Mouse (Mus musculus) ES-E14 (cell line): ENCODE measurements around the gene Txndc17. TPM values are rescaled to one million over a fixed set of nuclear protein-coding genes. Genes with fewer than 3 reads are reported as not detected.

ENCODE experiments used
- DNase-seq: peaks from one replicate; pipeline ENCODE4 v3.0.0-alpha.2; 2013; ENCODE audit warnings: low read depth, low spot score
- H3K27ac ChIP-seq: 2 replicates; pipeline ENCODE4 v1.5.1; 2012; ENCODE audit warnings: low read depth, mild to moderate bottlenecking, low read length, moderate library complexity, mixed read lengths; ENCODE audit not compliant: poor library complexity, insufficient read depth, severe bottlenecking
- H3K36me3 ChIP-seq: 2 replicates; pipeline ENCODE4 v1.6.1; 2012; ENCODE audit warnings: mild to moderate bottlenecking, low read length, moderate library complexity, mixed read lengths; ENCODE audit not compliant: control insufficient read depth, poor library complexity, insufficient read depth, severe bottlenecking
- H3K4me1 ChIP-seq, 2 experiments: fragments of 150-350 bp in 1 of 2; sonication (generic) in 1 of 2; 2 replicates each; pipeline ENCODE4 v1.6.1; 2012; ENCODE audit warnings: low read length in 2 of 2, mild to moderate bottlenecking in 1 of 2, mixed read lengths in 1 of 2; ENCODE audit not compliant: control insufficient read depth in 2 of 2, insufficient read depth in 2 of 2, poor library complexity in 1 of 2
- H3K4me3 ChIP-seq, 2 experiments: fragments of 150-350 bp in 1 of 2; sonication (generic) in 1 of 2; 2 replicates each; pipeline ENCODE4 v1.5.1; 2012; ENCODE audit warnings: low read length in 2 of 2, low read depth in 1 of 2, mild to moderate bottlenecking in 1 of 2, mixed read lengths in 1 of 2; ENCODE audit not compliant: insufficient read depth in 1 of 2, poor library complexity in 1 of 2, severe bottlenecking in 1 of 2
- H3K9ac ChIP-seq: 2 replicates; pipeline ENCODE4 v1.6.1; 2012; ENCODE audit warnings: low read depth, mild to moderate bottlenecking, low read length, mixed read lengths; ENCODE audit not compliant: poor library complexity, insufficient read depth, severe bottlenecking
- H3K9me3 ChIP-seq: fragments of 150-350 bp; sonication (generic); 2 replicates; pipeline ENCODE4 v1.6.1; 2012; ENCODE audit warnings: low read depth, mild to moderate bottlenecking, low read length; ENCODE audit not compliant: control insufficient read depth, insufficient read depth
- CHD2 ChIP-seq: IDR thresholded peaks from 2 replicates; pipeline ENCODE4 v1.6.1; 2014; ENCODE audit warnings: mild to moderate bottlenecking, low read depth, low read length, inconsistent platforms
- HCFC1 ChIP-seq: IDR thresholded peaks from 2 replicates; pipeline ENCODE4 v1.6.1; 2012; ENCODE audit warnings: low read length, inconsistent platforms, borderline replicate concordance; ENCODE audit not compliant: insufficient read depth
- MAFK ChIP-seq: IDR thresholded peaks from 2 replicates; pipeline ENCODE4 v1.6.1; 2014; ENCODE audit warnings: mild to moderate bottlenecking, low read depth, low read length, inconsistent platforms; ENCODE audit not compliant: insufficient read depth
- ZC3H11A ChIP-seq: IDR thresholded peaks from 2 replicates; pipeline ENCODE4 v1.6.1; 2012; ENCODE audit warnings: low read depth, mild to moderate bottlenecking, inconsistent platforms, low read length, borderline replicate concordance
- ZNF384 ChIP-seq: IDR thresholded peaks from 2 replicates; pipeline ENCODE4 v1.6.1; 2012; ENCODE audit warnings: low read depth, low read length, inconsistent platforms
- in situ Hi-C, 2 experiments: fragments of 600-800 bp; cut with MboI; formaldehyde crosslinking; loops; one replicate each; pipeline ENCODE4 v1.15.1; 2025; ENCODE audit warnings: low sequenced_read_pairs in 2 of 2, inconsistent platforms in 1 of 2; ENCODE audit not compliant: unreplicated experiment in 2 of 2
- total RNA-seq: library from RNA; depleted of rRNA; stranded (reverse); fragments of 300-350 nt; gene quantifications from 2 replicates; pipeline ENCODE4 v1.2.3, GENCODE M21; 2012

Txndc17 gene
- total RNA-seq, 1 experiment = 126 TPM

GRCm38 (mm10) chr11:72184252-72184651 is 23.1 kb upstream of the Txndc17 start:
- no peaks in the 10 kb centered on the region for H3K9me3 ChIP-seq
- no peak overlapping the region for H3K4me3 ChIP-seq
- peaks cover 0 to 8% of the 10 kb centered on the region in 2 experiments; a peak in 1 of 4 replicates for H3K4me1 ChIP-seq
- no peak for DNase-seq
- H3K36me3 ChIP-seq = no peaks in the 10 kb centered on the region; the same call in 1 of the 2 replicates
- TF ChIP-seq HCFC1 = no peak
- no peak for TF ChIP-seq CHD2
- no peak for TF ChIP-seq ZNF384
- TF ChIP-seq MAFK = no peak
- TF ChIP-seq ZC3H11A = no peak
- H3K9ac ChIP-seq = no peak overlapping the region
- H3K27ac ChIP-seq = no peak overlapping the region
- in situ Hi-C loops = no loop called here

- no peaks in the 10 kb centered on the region for H3K9me3 ChIP-seq
- H3K36me3 ChIP-seq = no peaks in the 10 kb centered on the region; the same call in none of the 2 replicates
- no peak for DNase-seq
Observed at GRCm38 (mm10) chr11:72190857-72191256, 16.5 kb upstream of the Txndc17 start.

DNA sequence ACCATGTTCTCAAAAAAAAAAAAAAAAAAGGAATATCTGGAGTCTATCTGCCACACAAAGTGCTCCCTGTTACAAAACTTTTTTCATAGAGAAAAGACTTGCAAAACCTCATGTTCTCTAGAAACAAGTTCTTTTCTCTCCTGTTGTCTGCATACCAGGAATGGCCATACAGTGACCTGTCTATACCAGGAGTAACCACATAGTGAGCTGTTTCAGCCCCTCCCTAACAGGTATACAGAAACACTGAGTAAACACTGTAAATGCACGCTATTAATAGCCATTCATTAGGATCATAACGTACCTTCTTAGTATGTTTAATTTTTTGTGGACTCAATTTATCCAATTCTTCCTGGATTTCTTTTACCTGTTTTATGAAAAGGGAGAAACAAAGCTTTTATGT is 13.1 kb upstream of the Txndc17 start:
- in situ Hi-C loops = no loop called here
- no peaks in the 10 kb centered on the region for H3K9me3 ChIP-seq
- TF ChIP-seq CHD2 = no peak
- TF ChIP-seq ZC3H11A = no peak
- no peak for TF ChIP-seq MAFK
- no peak for TF ChIP-seq HCFC1
- TF ChIP-seq ZNF384 = no peak

More at GRCm38 (mm10) chr11:72190857-72191256, 16.5 kb upstream of the Txndc17 start:
- in situ Hi-C loops = no loop called here
- H3K4me3 ChIP-seq = no peak overlapping the region
- no peak overlapping the region for H3K9ac ChIP-seq
- TF ChIP-seq MAFK (no peak), ZC3H11A (no peak), CHD2 (no peak), HCFC1 (no peak), ZNF384 (no peak)
- H3K27ac ChIP-seq = no peak overlapping the region
- H3K4me1 ChIP-seq = peaks cover 0 to 8% of the 10 kb centered on the region in 2 experiments; a peak in 1 of 4 replicates

DNA sequence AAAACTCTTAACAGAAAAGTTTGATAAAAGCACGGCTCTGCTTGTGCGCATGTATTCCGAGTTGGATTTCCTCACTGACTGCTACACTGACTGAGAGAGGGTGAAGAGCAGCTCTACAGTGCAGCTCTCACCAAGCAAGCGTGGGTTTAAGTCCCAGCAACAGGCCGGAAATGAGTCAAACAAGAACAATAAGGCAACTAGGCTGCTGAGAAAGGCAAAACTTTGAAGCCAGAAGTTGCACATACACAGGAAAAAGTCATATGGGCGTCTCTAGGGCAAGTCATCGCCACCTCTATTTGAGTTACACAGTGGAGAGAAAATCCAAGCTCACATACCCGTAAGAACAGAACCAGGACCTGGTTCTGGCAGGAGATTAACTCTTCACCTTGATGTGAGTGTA is 10.8 kb upstream of the Txndc17 start:
- DNase-seq = no peak
- Histone ChIP-seq H3K4me3 (no peak overlapping the region), H3K9ac (no peak overlapping the region), H3K4me1 (no peaks in the 10 kb centered on the region), H3K27ac (no peak overlapping the region), H3K9me3 (no peaks in the 10 kb centered on the region), H3K36me3 (peaks cover 5% of the 10 kb centered on the region; the same call in 1 of the 2 replicates)
- in situ Hi-C loops = no loop called here
- no peak for TF ChIP-seq CHD2
- no peak for TF ChIP-seq ZC3H11A
- no peak for TF ChIP-seq MAFK

More for the DNA sequence above, 13.1 kb upstream of the Txndc17 start:
- no peak for DNase-seq
- H3K4me1 ChIP-seq = no peaks in the 10 kb centered on the region
- no peak overlapping the region for H3K27ac ChIP-seq
- peaks cover 5% of the 10 kb centered on the region for H3K36me3 ChIP-seq
- no peak overlapping the region for H3K9ac ChIP-seq
- no peak overlapping the region for H3K4me3 ChIP-seq

DNA sequence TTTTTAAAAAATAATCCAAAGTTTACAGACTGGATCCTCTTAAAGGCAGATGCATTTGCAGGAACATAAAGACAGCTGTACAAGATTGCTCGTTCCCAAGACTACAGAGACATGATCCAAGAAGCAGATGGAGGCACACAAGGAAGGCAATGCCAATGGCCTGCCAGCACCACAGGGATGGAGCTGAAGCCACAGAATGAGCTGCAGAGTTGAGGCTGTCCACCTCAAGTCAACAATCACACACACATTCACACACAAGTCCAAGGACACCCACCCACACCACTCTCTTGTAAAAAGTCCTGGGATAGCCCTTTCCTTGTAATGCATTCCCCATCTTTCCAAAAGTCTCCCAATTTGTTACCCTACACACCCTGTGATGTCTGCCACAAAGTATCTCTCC is 3.9 kb upstream of the Txndc17 start:
- Histone ChIP-seq H3K27ac (no peak overlapping the region), H3K36me3 (peaks cover 2% of the 10 kb centered on the region; the same call in 1 of the 2 replicates), H3K4me1 (peaks cover 0 to 9% of the 10 kb centered on the region in 2 experiments; a peak in 2 of 4 replicates), H3K9ac (no peak overlapping the region), H3K4me3 (no peak overlapping the region), H3K9me3 (no peaks in the 10 kb centered on the region)
- DNase-seq = no peak
- in situ Hi-C loops = loop anchor here in 1 of 2 experiments (25.0 kb wide), 1 partner anchor 234 kb away; the partner anchor contains the start of genes Ggt6 and Mybbp1a
- TF ChIP-seq MAFK = no peak
- no peak for TF ChIP-seq HCFC1
- TF ChIP-seq ZC3H11A = no peak
- TF ChIP-seq CHD2 = no peak
- no peak for TF ChIP-seq ZNF384
